Mouse (Mus musculus) lung, postnatal 14 days (tissue): ENCODE measurements at regions not wholly inside any gene's neighbourhood (a gene's known extent, or its start where the extent isn't known, plus 50 kb on each side); places are given as distances from the start of the nearest gene placed in this dataset.

Experiments used
- DNase-seq: peaks from one replicate; pipeline ENCODE4 v3.0.0; 2021

DNA sequence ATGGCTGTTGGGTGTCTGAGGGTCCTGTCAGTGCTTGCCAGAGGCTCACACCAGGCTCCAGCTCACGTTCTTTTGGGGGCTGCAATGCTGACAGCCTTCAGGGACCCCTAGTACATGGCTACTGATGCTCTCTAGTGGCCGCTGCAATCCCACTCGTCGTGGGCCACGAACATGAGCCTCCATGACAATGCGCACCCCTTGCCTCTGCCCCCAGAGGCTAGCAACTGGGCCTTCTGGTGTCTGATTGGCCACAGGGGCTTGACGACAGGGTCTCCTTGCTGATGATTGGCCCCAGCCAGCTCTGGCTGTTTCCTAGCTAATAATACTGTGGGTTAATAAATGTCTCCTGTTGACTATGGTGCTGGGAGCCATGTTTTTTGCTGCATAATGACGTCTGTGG is 61.1 kb downstream of the Rtl1 start:
- DNase-seq: no peak

DNA sequence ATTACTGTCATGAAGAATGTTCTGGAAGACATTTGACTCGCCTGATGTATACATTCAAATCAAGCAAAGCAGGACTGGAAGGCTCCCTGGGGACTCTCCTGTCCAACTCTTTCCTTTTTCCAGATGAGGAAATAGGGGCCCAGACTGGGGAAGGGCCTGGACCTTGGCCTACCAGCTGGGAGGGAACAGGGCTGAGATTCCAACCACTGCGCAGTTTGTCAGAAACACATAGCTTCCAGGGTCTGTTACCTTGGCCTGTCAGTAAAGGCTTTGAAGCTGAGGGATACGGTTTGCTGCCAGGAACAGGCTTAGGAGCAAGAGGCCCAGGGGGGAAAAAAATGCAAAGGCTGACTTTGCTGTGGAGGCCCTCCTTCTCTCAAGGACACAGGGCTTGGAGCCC is 61.5 kb downstream of the Rtl1 start:
- no peak for DNase-seq

DNA sequence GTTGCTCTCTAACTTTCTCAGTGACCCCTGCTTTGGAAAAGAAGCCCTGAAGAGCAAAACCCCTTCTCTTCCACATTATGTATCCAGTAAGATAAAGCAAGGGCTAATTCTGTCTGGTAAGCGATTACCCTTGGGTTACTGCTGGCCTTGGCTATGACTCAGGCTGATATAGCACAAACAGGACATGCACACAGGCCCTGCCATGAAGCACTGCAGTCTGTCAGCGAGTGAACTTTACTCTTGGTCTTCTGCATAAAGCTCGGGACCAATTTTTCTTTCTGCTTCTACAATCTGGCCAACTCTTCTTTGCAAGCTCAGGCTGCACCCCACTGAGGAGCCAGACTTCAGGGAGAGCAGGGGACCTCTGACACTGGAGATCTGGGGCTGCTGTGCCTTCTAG is 63.6 kb downstream of the Rtl1 start:
- no peak for DNase-seq

DNA sequence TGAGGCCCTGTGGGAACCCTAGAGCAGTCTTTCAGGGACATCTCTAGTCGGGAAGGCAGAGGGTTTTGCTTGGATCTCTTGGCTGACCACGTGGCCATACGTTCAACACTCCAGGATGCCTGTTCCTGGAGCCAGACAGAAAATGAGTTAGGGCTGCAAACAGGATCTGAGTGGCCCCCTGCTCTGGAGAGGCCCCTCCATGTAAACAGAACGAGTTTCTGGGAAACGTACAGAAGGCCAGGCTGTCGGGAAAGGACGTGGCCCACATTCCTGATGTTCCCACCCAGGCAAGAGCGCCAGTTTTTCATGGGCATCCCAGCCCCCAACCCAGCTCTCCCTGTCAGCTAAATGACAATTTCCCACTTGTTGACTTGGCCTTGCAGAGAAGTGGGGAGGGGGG is 67.7 kb downstream of the Rtl1 start:
- DNase-seq: no peak

DNA sequence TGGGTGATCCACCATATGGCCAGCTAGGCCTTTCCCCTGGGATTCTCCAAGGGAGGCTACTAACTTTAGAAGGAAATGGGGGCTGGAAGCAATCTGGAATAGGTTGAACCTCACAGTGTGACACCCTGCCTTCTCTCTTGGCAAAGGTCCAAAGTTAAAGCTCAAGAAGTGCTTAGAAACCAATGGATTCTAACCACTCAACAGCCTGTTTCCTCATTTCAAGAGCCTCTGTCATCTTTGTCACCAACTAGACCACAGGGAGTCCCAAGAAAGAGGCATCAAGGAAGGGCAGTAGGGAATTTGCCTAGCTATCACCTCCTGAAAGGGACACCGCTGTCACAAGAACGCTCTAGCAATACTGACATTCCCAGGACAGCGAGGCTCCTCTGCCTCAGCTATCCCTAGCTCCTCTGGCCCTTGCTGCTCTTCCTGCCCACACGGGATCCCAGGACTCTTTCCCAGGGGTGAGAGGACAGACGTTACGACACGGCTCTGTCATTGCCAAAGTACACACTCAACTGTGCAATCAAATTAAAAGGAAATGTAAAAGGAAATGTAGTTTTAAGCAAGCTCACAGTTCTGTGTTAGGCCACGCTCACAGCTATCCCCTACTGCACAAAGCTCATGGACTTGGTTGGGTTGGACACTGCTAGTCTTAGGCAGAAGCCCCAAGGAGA is 68.6 kb downstream of the Rtl1 start:
- peak; percentile 32 for DNase-seq

DNA sequence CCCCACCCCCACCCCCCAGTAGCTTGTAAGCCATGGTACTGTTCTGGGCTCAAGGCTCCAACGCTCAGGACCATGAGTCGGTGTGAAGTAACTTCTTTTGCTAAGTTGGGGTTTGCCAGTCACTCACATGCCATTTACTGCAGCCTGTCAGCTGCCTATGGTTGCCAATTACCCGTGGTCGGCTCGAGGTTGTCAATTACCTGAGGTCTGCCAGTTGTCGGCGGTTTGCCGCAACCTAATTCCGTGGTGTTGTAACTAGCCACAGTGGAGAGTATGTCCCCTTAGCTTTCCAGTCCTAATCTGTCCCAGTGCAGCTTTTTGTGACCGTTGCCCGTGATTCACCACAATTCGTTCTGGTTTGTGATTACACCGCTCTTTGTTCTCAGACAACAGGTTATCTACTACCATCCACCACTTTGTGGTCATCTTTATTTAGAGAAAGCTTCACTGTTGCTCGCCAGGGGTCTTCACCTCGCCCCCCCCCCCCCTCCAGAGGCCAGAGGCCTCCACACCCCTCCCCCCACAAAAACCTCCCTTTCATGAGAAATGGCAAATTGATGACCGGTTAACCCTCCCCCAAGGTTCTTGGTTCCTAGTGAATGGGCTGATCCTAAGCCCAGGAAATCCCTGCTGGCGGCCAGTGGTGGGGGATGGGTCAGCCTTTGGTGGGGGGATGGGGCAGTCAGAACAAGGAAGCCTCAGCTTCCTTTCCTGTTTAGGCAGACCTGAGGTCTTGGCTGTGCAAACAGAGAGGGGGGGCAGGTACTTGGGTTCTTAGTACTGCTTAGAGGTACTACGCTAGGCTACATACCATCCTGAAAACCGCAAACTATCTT is 69.7 kb downstream of the Rtl1 start:
- DNase-seq: no peak

DNA sequence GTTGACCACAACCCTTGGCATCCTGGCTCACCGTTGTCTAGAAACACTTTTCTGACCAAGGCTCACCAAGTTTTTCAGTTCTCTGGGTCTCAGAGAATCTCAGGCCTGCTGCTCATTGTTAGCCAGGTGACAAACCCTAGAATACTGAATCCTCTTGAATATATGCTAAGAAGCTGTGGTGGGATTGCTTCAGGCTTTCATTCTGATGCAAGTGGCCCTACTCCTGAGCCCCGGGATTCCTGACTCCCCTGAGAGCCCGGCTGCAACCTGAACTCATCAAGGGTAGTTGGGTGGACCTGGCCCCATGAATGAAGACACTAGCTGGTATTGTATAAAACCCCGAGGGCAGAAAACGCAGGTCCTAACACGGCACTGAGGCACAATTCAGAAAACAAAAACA is 70.6 kb downstream of the Rtl1 start:
- no peak for DNase-seq

DNA sequence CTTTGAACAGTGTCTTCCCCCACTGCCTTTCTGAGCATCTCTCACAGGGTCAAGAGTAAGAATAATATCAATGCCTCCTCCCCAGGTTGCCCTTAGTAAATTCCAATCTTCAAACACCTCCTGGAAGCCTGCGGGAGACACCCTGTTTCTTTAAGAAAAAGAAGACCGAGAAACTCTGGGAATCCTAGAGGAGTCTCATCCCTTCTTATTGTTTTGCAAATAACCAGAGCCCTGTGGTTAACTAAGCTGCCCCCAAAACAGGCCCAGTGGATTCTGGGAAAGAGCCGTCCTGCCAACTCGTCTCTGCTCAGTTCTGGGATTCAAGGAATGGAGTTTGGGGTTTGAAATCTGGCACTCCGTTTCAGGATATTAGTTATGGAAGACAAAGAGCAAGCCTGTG is 71.2 kb downstream of the Rtl1 start:
- DNase-seq: no peak

DNA sequence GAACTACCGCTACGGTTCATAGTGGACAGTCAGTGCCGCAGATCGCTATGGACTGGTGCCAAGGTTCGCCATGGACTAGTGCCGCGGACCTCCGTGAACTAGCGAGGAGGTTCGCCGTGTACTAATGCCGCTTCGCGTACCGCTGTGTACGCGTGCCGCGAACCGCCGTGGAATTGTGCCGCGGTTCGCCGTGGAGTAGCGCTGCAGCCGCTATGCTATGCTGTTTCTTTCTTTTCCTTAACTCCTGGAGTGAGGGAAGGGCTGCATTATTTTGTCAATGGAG is 71.9 kb downstream of the Rtl1 start:
- DNase-seq: peak; percentile 29

DNA sequence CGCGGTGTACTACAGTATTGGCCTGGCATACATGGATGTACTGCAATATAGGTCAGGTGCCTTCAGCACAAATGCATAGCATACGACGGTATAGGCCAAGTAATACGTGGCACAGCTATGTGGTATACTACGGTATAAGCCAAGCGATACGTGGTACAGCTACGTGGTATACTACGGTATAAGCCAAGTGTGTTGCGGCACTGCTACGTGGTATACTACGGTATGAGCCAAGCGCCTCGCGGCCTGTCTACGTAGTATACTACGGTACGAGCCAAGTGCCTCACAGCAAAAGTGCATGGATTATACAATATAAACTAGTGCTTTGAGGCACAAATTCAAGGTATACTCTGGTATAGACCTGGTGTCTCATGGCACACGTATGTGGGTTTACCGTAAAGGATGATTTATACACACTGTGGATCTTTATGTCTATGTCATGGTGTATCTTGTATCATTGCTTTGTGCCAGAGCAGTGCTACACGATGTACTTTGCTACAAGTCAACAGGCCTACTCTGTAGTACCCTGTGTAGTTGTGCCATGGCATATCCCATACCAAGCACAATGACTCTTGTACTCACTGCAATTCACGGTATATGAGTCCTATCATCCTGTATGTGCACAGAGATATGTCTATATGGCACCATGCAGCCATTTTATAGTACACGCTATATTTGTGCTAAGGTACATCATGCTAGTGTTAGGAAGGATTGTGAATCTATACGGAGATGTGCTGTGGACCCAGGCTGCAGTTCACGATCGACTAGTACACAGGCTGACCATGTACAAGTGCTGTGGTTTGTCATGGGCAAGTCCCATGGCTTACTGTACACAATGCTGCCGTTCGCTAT is 72.5 kb downstream of the Rtl1 start:
- no peak for DNase-seq

DNA sequence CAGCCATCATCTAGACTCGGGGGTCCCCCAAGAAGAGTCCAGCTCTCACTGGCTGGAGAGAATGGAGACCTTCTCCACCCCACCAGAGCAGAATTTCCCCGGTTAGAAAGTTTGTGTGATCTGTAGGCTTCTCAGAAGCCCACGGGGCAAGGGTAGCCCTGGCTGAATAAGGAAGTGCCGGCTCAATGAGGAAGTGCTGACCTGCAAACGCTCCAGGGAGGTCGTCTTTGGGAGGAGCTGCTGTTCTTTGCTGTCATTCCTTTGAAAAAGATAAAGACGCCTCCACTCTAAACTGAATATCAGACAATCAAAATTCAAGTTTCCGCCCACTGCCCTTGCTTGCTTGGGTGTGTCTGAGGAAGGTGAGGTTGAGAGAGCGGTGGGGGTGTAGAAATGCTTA is 73.0 kb downstream of the Dlk1 start:
- DNase-seq: no peak

DNA sequence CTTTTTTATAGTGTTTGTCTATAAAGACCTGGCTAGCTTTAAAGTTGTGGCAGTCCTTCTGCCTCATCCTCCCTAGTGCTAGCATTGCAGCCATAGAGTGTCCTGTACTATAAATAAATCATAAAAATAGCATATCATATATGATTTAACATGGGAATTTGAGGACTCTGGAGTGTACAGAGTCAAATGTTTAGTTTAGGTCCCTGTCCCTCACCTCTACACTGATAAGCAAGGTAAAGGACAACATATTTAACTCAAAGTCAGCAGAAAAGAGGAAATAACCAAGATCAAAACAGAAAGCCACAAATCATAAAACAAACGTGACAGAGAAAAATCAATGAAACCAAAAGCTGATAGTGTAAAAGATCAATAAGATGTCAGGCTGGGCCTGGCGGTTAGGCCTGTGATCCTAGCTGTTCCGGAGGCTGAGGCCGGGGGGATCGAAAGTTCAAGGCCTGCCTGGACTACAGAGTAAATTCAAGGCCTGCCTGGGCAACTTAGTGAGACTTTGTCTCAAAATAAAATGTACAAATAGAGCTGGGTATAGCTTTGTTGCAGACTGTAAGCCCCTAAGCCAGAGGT is 68.7 kb downstream of the Dlk1 start:
- DNase-seq: no peak

DNA sequence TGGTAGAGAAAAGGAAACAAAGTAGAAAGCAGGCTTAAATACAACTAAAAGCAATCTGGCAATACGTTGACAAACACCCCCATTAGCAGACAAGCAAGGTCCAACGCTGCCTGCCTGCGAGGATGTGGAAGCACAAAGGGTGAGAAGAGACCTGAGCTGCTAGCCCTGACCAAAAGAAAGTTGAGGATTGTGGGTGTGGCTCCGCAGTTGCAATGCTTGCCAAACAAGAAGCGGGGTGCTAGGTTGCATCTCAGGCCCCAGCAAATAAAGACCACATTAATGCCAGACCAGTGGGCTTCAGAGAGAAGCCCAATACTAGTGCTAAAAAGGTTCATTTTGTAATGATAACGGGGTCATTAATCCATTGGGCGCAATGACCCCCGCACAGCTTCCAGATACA is 67.8 kb downstream of the Dlk1 start:
- DNase-seq: no peak

DNA sequence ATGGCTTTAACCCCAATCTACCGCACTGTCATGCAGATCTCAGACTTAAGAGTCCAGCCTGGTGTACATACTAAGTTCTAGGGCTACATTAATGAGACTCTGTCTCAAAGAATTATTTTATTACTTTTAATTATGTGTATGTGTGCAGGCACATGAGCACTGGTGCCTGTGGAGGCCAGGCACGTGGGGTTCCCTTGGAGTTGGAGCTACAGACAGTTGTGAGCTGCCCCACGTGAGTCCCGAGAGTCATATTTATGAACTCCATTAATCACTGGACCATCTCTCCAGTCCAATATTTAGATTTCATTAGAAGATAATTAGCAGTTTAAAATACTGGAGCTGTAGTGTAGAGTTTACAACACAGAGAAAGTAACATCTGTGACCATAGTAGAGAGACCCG is 67.2 kb downstream of the Dlk1 start:
- no peak for DNase-seq

DNA sequence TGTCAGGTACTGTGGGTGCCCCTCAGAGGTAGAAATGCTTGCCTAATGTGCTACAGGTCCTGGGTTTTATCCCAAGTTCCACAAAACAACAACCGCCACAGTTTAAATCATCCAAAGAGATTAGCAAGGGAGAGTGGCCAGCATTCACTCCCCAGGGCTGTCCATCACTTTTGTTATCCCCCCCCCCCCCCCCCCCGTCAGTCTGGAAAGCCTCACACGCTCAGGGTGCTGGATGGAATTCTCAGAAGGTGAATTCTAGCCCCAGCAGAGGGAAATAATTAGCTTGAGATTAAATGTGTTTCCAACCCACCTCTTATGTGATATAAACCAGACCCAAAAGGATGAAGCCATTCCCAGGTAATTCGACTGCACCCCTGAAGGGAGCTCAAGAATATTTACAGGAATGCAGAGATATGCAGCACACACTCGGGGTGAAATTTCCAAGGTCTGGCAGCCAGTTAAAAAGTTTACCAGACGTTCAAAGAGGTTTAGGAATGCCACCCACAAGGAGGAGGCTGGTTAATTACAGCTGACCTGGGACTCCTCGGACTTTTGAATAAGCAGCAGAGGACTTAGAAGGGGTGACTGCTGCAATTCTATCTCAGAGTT is 65.9 kb downstream of the Dlk1 start:
- DNase-seq: no peak

DNA sequence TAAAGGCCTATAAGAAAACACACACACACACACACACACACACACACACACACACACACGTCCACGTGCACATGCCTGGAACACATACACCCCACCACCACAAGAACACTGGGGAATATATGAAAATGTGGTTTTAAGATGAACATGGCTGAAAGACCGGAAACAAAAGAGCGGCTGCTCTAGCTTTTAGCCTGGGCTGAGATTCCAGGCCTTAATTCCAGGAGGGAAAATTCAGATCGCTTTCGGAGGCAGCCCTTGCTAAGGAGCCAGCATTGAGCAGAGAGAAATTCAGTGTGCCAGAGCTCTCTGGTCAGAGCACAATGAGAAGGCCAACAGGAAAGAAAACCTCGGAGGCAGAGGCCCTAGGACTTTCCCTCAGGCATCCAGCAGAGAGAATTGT is 65.1 kb downstream of the Dlk1 start:
- no peak for DNase-seq

DNA sequence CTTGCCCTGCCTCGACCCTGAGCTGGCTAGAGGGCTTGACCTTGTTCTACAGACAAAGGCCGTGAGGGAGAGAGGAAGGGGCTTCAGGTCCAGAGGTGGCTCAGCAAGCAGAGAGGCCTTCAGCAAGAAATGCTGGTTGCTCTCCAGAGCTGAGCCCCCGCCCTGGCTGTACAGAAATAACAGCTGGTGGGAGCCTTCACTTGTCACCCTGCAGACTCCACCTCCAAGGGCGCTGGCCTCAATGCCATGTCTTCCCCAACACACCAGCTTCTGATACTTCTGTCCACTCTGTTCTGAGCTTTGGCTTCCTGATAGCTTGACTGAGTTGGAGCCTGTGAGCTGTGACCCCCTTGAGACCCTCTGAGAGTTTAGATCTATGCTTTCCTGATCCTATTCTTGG is 64.3 kb downstream of the Dlk1 start:
- DNase-seq: no peak

DNA sequence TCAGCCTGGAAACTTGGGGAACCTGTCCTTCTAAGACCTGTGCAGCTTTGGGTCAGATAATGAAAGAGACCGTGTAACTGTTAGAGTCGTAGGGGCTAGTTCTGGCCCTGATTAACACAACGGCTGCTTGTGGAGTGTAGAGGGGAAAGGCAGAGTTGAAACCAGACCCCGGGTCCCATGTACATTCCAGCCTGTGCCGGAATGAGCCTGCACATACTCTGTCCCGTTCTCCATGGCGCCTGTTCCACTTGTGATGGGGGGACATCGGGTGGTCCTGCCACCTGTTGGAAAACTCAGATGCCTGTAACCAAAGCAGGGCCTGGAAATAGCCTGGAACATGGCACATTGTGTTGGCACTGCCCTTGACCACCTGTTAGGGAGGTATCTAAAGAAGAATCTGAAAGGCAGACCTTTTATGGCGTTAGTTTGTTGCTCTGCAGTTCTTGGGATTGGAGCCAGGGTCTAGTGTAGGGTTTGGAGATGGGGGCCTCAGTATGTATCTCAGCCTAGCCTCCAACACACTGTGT is 61.7 kb downstream of the Dlk1 start:
- DNase-seq: no peak
